Mouse (Mus musculus) heart, postnatal 25 days (tissue): ENCODE results near the gene Akap8l. TPM values are rescaled to one million over a fixed set of nuclear protein-coding genes. Genes with fewer than 3 reads are reported as not detected.

ENCODE experiments used
- DNase-seq: peaks from one replicate; pipeline ENCODE4 v3.0.0; 2022; ENCODE audit warnings: low spot score
- intact Hi-C: fragments of 180-260 bp; cut with DNase I; formaldehyde crosslinking; loops from one replicate; pipeline ENCODE4 v1.15.1; 2025
- total RNA-seq, 2 experiments: library from RNA; stranded (reverse); gene quantifications; 2 replicates each; pipeline ENCODE4 v1.2.3; 2021

Gene Akap8l
- total RNA-seq, 2 experiments from 2014 or later = 43.0 to 46.3 TPM

DNA sequence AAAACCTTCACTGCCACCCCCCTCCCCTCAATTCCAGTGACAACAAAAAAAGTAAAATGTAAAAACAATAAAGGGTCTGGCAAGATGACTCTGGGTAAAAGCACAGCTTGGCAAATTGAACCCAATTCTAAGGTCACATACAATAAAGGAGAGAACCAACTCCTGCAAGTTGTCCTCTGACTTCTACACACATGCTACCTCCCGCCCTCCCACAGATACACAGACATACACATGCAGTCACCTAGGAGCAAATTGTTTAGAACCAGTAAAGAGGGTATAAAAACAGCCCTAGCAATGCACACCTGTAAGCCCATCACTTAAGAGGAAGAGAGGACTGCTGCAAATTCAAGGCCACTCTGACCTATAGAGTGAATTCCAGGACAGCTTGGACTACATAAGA, 27.6 kb downstream of the Akap8l start:
- intact Hi-C loops = loop anchor here (5.0 kb wide), 1 partner anchor 39 kb away; no protein-coding TSS in a partner anchor
- no peak for DNase-seq

GRCm38 (mm10) chr17:32321836-32322235, 28.6 kb downstream of the Akap8l start:
- DNase-seq = no peak
- intact Hi-C loops = loop anchor here (5.0 kb wide), 1 partner anchor 40 kb away; no protein-coding TSS in a partner anchor

- no peak for DNase-seq
- intact Hi-C loops = loop anchor here (5.0 kb wide), 1 partner anchor 41 kb away; no protein-coding TSS in a partner anchor
These were observed 29.0 kb downstream of the Akap8l start for GRCm38 (mm10) chr17:32321390-32321734.

GRCm38 (mm10) chr17:32320597-32321389, 29.6 kb downstream of the Akap8l start, which contains the start of gene Akap8:
Akap8 (minus strand) TSS chr17:32321238.
- intact Hi-C loops = loop anchor here (5.0 kb wide), 1 partner anchor 42 kb away; no protein-coding TSS in a partner anchor
- peak; percentile 98 for DNase-seq

DNA sequence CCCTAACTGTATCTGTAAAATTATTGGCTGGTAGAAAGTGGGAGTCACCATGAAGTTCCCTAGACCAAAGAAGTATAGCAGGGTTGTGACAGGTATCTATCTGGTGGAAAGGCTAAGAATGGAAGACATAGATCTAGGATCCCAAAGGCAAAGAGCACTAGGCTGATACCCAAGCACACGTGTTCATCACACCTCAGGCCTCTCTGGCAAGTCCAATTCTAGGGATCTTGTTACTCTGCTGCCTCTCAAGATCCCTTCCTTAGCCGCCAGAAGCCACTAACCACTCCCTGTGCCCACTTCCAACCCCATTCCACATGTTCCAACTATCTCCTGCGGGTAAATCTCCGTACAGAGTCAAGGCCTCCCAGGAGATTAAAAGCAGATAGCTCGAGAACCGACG, 30.5 kb downstream of the Akap8l start:
- no peak for DNase-seq
- intact Hi-C loops = loop anchor here (2.0 to 5.0 kb wide), 2 partner anchors 35 to 42 kb away; partner anchors contain the start of gene Brd4

- no peak for DNase-seq
- intact Hi-C loops = loop anchor here (2.0 kb wide), 1 partner anchor 33 kb away; the partner anchor contains the start of gene Brd4
These were observed 32.7 kb downstream of the Akap8l start for GRCm38 (mm10) chr17:32317708-32318107.

- intact Hi-C loops = no loop called here
- no peak for DNase-seq
These were observed 33.4 kb downstream of the Akap8l start for GRCm38 (mm10) chr17:32317032-32317431.

- DNase-seq = no peak
- intact Hi-C loops = no loop called here
These were observed 34.8 kb downstream of the Akap8l start for GRCm38 (mm10) chr17:32315560-32315959.

DNA sequence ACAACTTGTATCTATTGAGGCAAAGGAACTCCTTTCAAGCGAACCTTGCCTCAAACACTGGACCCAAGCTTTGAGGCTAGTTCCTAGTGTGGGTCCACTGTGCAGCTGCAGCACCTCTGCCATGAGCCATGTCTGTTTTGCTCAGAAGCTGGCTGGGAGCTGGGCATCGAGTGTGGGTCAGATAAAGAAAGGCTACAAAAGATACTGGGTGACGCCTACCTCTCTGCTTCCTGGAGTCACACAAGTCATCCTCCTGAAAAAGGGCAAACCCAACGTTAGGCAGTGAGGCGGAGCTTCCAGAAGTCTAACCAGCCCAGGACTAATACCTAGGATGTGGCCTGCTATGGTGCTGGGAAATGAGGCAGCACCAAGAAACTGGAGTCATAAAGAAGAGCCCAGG, 36.5 kb downstream of the Akap8l start:
- intact Hi-C loops = no loop called here

GRCm38 (mm10) chr17:32312801-32313200, 37.6 kb downstream of the Akap8l start:
- intact Hi-C loops = no loop called here
- no peak for DNase-seq

More for the DNA sequence above, 36.5 kb downstream of the Akap8l start:
- no peak for DNase-seq

GRCm38 (mm10) chr17:32307963-32308362, 42.4 kb downstream of the Akap8l start:
- intact Hi-C loops = no loop called here

GRCm38 (mm10) chr17:32298125-32298524, 52.3 kb downstream of the Akap8l start:
- intact Hi-C loops = no loop called here
- DNase-seq = no peak

More at GRCm38 (mm10) chr17:32307963-32308362, 42.4 kb downstream of the Akap8l start:
- no peak for DNase-seq

DNA sequence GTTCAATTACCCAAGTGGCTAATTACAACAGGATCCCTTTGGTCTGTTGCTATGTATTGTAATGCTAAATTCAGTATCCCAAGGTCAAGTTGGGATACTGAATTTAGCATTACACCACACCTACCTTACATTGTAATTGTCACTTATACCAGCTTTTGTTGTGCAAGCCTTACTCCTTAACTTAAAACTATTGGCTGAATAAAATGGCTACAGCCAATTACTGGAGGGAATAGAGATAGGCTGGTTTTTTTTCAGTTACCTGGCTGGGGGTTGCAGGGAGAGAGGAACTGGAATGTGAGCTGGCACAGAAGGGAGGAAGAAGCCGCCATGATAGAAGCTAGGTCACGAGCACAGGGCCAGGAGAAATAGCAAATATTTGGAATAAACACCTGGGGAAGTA, 54.5 kb downstream of the Akap8l start:
- DNase-seq = no peak
- intact Hi-C loops = no loop called here

GRCm38 (mm10) chr17:32295160-32295559, 55.2 kb downstream of the Akap8l start:
- intact Hi-C loops = no loop called here
- DNase-seq = no peak

- DNase-seq = no peak
- intact Hi-C loops = loop anchor here (2.0 kb wide), 1 partner anchor 34 kb away; no protein-coding TSS in a partner anchor
These were observed 65.2 kb downstream of the Akap8l start for GRCm38 (mm10) chr17:32285138-32285670.

GRCm38 (mm10) chr17:32284262-32285137, 65.9 kb downstream of the Akap8l start, which contains the start of gene Brd4:
Brd4 (minus strand) TSS chr17:32284722.
- intact Hi-C loops = loop anchor here (2.0 to 5.0 kb wide), 2 partner anchors 34 to 52 kb away; no protein-coding TSS in a partner anchor
- peak; percentile 87 for DNase-seq

DNA sequence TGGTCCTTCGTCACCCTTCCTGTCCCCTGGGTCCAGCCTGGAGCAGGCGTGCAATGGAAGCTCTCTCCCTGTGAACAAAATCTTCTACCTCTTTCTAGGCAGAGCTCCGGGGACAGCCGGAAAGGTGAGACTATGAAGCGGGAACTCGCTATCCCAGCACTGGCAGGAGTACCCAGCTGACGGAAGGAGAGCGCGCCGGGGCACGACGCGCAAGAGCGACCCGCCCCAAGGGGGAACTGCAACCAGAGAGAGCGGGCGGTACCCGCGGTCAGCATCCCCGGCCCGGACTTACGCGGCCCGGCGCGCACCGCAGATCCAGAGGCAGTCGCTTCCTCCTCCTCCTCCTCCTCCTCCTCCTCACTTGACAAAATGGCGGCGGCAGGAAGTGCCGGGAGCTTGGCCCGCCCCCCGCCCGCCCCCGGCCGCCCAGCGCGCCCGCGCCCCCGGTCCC, 66.6 kb downstream of the Akap8l start:
- DNase-seq = peak; percentile 33
- intact Hi-C loops = loop anchor here (2.0 to 5.0 kb wide), 2 partner anchors 35 to 51 kb away; no protein-coding TSS in a partner anchor

DNA sequence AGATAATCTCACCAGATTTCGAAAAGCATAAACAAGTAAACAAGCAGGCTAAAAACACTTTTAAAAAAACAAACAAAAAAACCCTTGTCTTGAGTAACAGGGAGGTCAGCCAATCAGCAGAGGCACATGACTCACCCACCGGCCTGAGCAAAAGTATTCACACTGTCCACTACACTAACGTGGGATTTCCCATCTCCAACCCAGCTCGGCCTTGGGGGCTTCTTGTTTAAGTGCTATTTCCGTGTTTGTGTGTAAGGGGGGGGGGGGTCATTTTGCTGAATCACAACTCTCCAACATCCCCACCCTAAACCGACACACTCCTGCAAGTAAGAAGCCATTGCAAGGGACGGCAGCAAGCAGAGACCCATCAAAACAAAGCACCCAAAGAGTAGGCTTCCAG, 67.1 kb downstream of the Akap8l start:
- intact Hi-C loops = loop anchor here (5.0 kb wide), 1 partner anchor 51 kb away; no protein-coding TSS in a partner anchor
- DNase-seq = peak; percentile 5

DNA sequence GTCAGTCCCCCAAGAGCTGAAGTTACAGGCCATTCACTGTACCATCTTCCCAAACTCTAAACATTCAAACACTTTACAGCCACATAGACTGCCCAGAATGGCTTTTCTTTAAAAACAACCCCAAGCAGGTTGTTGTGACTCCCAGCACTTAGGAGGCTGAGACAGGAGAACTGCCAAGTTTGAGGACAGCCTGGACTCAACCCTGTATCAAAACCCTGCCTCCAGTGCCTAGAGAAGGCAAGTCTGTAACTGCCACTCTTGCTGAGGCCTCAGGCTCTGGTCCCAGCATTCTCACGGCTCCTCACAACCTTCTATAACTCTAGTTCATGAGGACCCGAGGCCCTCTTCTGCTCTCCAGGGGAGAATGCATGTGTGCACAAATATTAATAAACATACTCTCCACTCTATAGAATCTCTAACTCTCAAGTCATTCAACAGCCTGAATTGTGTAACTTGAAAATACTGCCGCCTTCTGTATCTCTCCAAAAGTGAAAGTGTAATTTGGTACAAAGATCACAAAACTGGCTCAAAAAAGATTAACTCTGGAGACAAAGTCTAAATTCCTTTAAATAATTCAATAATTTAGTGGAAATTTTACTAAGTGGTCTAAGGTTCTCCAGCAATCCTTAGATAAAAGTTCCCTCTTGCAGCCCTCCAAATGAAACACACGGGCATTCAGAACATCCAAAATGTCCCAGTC, 68.6 kb downstream of the Akap8l start:
- no peak for DNase-seq
- intact Hi-C loops = loop anchor here (5.0 kb wide), 1 partner anchor 49 kb away; no protein-coding TSS in a partner anchor
